Mouse (Mus musculus) gastrocnemius, adult 8-10 months (tissue): ENCODE results near the gene Cpne9. TPM values are rescaled to one million over a fixed set of nuclear protein-coding genes. Genes with fewer than 3 reads are reported as not detected.
"Not testable (repeated sequence)": the region's sequence is repeated elsewhere in the genome, so short reads cannot be mapped to it uniquely, and the experiment has no call there.

Experiments used
- DNase-seq, 2 experiments: peaks; one replicate each; pipeline ENCODE4 v3.0.0; 2022; ENCODE audit warnings: low spot score in 2 of 2
- total RNA-seq, 4 experiments: library from RNA; stranded (reverse); gene quantifications; 2 replicates each; pipeline ENCODE4 v1.2.4; 2022

Cpne9 gene
- total RNA-seq, 4 experiments from 2014 or later, result not detected

GRCm38 (mm10) chr6:113289346-113289745 is 7.2 kb downstream of the Cpne9 start:
- no peak for DNase-seq

- no peak for DNase-seq
These were observed 8.2 kb downstream of the Cpne9 start for GRCm38 (mm10) chr6:113290346-113290745.

GRCm38 (mm10) chr6:113292938-113293337 is 10.8 kb downstream of the Cpne9 start:
- no peak for DNase-seq

- DNase-seq, result no peak
These were observed 13.9 kb downstream of the Cpne9 start for GRCm38 (mm10) chr6:113296046-113296445.

- DNase-seq, result no peak
These were observed 14.5 kb downstream of the Cpne9 start for GRCm38 (mm10) chr6:113296639-113297038.

GRCm38 (mm10) chr6:113301350-113301749 is 19.2 kb downstream of the Cpne9 start:
- no peak for DNase-seq

GRCm38 (mm10) chr6:113302258-113302657 is 20.2 kb downstream of the Cpne9 start:
- DNase-seq, result no peak

- DNase-seq, result peak; percentile 99 to 100
These were observed 24.3 kb downstream of the Cpne9 start for GRCm38 (mm10) chr6:113306322-113306985.

- no peak for DNase-seq
These were observed 24.9 kb downstream of the Cpne9 start, which contains the start of gene Brpf1 for GRCm38 (mm10) chr6:113306986-113307349. Brpf1 (plus strand) TSS chr6:113307137.

GRCm38 (mm10) chr6:113307481-113308121 is 25.5 kb downstream of the Cpne9 start:
- DNase-seq, result peak in 1 of 2 experiments; percentile 22

GRCm38 (mm10) chr6:113308141-113308540 is 26.0 kb downstream of the Cpne9 start:
- DNase-seq, result no peak

GRCm38 (mm10) chr6:113315972-113316371 is 33.9 kb downstream of the Cpne9 start:
- no peak for DNase-seq

- peak; percentile 96 to 99 for DNase-seq
These were observed 44.6 kb downstream of the Cpne9 start, which contains the start of gene Ogg1 for GRCm38 (mm10) chr6:113326533-113327315. Ogg1 (plus strand) TSS chr6:113326972.

GRCm38 (mm10) chr6:113329396-113329795 is 47.3 kb downstream of the Cpne9 start:
- DNase-seq, result no peak

- DNase-seq, result no peak
These were observed 48.4 kb downstream of the Cpne9 start for GRCm38 (mm10) chr6:113330547-113330946.

- DNase-seq, result no peak
These were observed 49.6 kb downstream of the Cpne9 start for GRCm38 (mm10) chr6:113331721-113332120.

- not testable (repeated sequence) for DNase-seq
These were observed 50.6 kb downstream of the Cpne9 start for GRCm38 (mm10) chr6:113332734-113333133.

- DNase-seq, result no peak
These were observed 51.2 kb downstream of the Cpne9 start for GRCm38 (mm10) chr6:113333137-113333950.

GRCm38 (mm10) chr6:113334216-113334615 is 52.1 kb downstream of the Cpne9 start:
- no peak for DNase-seq

- DNase-seq, result no peak
These were observed 54.9 kb downstream of the Cpne9 start for GRCm38 (mm10) chr6:113336852-113337620.
